Mouse (Mus musculus): ENCODE measurements at regions not wholly inside any gene's neighbourhood (a gene's known extent, or its start where the extent isn't known, plus 50 kb on each side); places are given as distances from the start of the nearest gene placed in this dataset.

DNA sequence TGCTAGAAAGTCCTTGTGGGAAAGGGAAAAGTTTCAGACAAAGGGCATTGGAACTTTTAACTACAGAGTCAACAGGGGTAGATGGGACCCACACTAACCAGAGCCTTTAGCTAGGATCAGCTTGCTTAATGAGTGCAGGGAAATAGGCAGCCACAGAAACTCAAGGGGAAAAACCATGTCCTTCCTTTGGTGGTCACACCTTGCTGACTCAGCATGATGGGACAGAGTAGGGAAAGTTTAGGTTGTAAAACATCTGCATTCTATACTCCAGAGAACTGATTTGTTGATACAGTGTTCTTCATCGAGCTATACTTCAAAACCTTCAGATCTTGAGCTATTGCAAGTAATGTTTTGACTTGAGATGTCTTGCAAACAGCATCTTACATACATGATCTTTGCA is 365.9 kb upstream of the Mmadhc start:
- no peak for TF ChIP-seq TCF12 (IDR thresholded peaks at IDR 0.05; ENCODE audit: insufficient read depth, poor library complexity, severe bottlenecking)
- TF ChIP-seq REST (IDR thresholded peaks at IDR 0.05; ENCODE audit: insufficient read depth, insufficient read length), result no peak

All from myocyte (in vitro differentiated cells).